Mouse (Mus musculus): ENCODE results near the gene Plvap. TPM values are rescaled to one million over a fixed set of nuclear protein-coding genes. Genes with fewer than 3 reads are reported as not detected.
"Not testable (repeated sequence)": the region's sequence is repeated elsewhere in the genome, so short reads cannot be mapped to it uniquely, and the experiment has no call there.

Plvap gene
- polyA plus RNA-seq, 1 experiment from 2014 or later: 45.2 TPM

DNA sequence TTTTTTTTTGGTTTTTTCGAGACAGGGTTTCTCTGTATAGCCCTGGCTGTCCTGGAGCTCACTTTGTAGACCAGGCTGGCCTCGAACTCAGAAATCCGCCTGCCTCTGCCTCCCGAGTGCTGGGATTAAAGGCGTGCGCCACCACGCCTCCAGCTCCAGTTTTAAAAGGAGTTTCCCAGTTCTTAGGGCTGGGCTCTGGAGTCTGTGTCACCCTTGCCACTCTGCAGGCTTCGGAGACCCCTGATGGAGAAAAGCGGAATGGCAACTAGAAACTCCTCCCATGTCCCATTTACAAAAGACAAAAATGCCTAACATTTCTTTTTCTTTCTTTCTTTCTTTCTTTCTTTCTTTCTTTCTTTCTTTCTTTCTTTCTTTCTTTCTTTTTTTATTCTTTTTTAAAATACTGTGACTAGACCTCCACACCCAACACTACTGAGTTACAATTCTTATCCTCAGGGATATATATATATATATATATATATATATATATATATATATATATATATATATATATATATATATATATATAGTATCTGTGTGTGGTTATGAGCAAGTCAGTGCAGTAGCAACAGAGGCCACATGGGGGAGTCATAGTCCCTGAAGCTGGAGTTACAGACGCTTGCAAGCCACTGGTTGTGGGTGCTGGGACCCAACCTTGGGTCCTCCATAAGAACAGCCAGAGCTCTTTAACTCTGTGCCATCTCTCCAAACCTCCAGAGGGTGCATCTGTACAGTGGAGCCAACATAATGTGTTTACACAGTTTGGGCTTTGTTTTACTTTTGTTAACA is 7.7 kb upstream of the Plvap start:
- H3K9me3 ChIP-seq (replicated peaks); H3K4me3 ChIP-seq; H3K36me3 ChIP-seq; H3K27ac ChIP-seq (replicated peaks): not testable (repeated sequence)
- WGBS: 46% methylated on average over 10 of the region's 10 CpGs
- Histone ChIP-seq H3K4me1 (peaks cover 27% of the 10 kb centered on the region), H3K27me3 (ENCODE audit: low read depth, poor library complexity, severe bottlenecking) (peaks cover 21% of the 10 kb centered on the region)
- DNase-seq (ENCODE audit: low spot score): peak; percentile 57

DNA sequence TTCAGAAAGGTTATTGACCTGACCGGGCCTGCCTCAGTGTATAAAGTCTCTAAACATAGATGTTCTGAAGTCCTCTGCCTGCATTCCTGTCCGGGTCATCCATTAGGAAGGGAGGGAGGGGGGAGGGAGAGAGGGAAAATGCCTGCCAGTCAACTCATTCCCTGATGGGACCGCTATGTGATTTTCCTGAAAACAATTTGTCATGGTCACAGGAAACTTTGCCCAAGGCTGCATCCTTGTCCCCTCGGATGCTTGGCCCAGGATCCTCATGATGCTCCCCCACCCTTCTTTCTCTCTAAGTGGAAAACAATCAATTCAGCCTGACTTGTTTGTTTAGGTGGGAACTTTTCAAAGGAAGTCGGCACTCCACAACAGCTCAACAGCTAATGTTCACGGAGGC is 5.2 kb upstream of the Plvap start:
- Histone ChIP-seq H3K27me3 (ENCODE audit: low read depth, poor library complexity, severe bottlenecking) (peaks cover 6% of the 10 kb centered on the region; the same call in 1 of the 2 replicates), H3K27ac (replicated peaks) (peak overlapping the region; percentile 38; the same call in 1 of the 2 replicates), H3K36me3 (no peaks in the 10 kb centered on the region), H3K4me1 (peaks cover 26% of the 10 kb centered on the region), H3K9me3 (replicated peaks) (no peaks in the 10 kb centered on the region), H3K4me3 (no peak overlapping the region)
- WGBS: 32% methylated on average over 6 of the region's 6 CpGs
- no peak for DNase-seq (ENCODE audit: low spot score)

DNA sequence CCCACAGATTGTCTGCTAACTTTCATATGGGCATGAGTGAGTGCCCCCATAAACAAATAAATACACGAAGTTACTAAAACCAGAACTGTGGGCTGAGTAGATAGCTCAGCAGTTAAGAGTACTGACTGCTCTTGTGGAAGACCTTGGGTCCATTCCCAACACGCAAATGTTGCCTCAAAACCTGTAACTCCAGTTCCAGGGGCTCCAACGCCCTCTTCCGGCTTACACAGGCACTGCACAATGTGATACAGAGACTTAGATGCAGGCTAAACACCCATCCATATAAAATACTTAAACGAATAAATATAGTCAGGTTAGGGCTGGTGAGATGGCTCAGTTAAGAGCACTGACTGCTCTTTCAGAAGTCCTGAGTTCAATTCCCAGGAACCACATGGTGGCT is 3.5 kb upstream of the Plvap start:
- H3K36me3 ChIP-seq: no peaks in the 10 kb centered on the region

DNA sequence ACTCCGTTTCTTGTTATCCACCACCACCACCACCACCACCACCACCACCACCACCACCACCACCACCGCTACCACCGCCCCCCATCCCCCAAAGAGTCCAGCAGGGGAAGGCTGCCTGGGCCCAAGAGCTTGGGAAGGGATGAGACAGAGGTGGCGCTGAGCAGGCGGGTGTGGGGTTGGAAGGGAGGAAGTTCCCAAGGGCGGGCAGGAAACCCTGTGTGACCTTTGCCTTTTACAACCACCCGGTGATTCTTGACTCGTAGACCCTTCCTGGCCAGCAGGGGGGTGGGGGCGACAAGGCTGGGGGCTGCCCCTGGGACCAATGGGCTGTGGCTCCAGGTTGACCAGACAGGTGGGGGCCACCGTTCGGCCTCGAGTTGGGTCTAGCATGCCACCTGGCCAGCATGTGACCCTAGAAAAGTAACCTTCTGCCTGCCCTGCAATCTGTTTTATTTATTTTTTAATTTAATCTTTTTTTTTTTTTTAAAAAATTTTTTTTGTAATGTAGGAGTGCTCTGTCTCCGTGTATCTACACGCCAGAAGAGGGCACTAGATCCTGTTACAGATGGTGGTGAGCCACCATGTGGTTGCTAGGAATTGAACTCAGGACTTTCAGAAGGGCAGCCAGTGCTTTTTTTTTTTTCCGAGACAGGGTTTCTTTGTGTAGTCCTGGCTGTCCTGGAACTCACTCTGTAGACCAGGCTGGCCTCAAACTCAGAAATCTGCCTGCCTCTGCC is 1.6 kb upstream of the Plvap start:
- no peak for DNase-seq (ENCODE audit: low spot score)
- 78% methylated on average over 15 of the region's 15 CpGs for WGBS
- no peak overlapping the region for H3K4me3 ChIP-seq
- H3K4me1 ChIP-seq: peaks cover 23% of the 10 kb centered on the region
- no peak overlapping the region for H3K27ac ChIP-seq (replicated peaks)
- no peaks in the 10 kb centered on the region for H3K36me3 ChIP-seq
- peaks cover 42% of the 10 kb centered on the region for H3K27me3 ChIP-seq (ENCODE audit: low read depth, poor library complexity, severe bottlenecking)
- no peaks in the 10 kb centered on the region for H3K9me3 ChIP-seq (replicated peaks)

More for the DNA sequence above, 3.5 kb upstream of the Plvap start:
- peaks cover 24% of the 10 kb centered on the region for H3K27me3 ChIP-seq (ENCODE audit: low read depth, poor library complexity, severe bottlenecking)
- no peak overlapping the region for H3K4me3 ChIP-seq
- no peaks in the 10 kb centered on the region for H3K9me3 ChIP-seq (replicated peaks)
- DNase-seq (ENCODE audit: low spot score): no peak
- 71% methylated on average over 5 of the region's 5 CpGs for WGBS
- peaks cover 20% of the 10 kb centered on the region for H3K4me1 ChIP-seq
- H3K27ac ChIP-seq (replicated peaks): no peak overlapping the region

DNA sequence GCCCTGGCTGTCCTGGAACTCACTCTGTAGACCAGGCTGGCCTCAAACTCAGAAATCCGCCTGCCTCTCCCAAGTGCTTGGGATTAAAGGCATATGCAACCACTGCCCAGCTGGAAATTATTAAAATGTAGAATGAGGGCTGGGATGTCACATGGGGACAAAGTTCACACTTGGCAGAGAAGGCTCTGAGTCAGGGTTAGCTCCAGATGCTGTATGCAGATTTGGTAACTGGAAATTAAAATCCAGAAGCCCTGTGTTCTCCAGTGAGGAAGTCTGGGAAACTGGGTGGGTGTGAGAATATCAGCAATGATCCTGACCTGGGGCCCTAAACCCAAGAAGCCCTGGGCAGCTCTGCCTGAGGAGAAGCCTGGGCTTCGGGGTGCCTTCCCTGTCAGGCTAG is 2.2 kb downstream of the Plvap start:
- WGBS: 71% methylated on average over 2 of the region's 2 CpGs

DNA sequence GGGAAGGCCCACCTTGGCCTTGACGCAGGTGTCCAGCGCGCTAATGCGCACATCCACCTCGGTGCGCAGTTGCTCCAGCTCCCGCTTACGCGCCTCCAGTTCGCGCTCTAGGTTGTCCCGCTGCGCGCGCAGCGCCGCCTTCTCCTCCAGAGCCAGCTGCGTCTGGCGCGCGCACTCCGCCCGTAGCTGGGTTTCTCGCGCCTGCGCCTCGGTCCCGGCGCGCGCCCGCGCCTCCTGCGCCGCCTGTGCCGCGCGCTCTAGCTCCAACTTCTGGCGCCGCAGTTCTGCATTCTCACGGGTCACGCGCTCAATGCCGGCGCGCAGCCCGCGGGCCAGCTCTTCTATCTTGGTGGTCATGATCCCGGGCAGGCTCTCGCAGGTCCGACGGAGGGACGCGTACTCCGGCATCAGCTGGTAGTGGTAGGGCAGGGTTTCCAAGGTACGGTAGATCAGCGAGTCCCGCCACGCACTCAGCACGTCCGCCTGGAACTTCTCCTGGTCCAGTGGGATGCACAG is 3.9 kb downstream of the Plvap start:
- peaks cover 27% of the 10 kb centered on the region for H3K4me1 ChIP-seq
- H3K9me3 ChIP-seq (replicated peaks): no peaks in the 10 kb centered on the region
- H3K36me3 ChIP-seq: no peaks in the 10 kb centered on the region
- H3K4me3 ChIP-seq: peak overlapping the region; percentile 56
- H3K27ac ChIP-seq (replicated peaks): no peak overlapping the region
- WGBS: under 1% methylated on average over 61 of the region's 61 CpGs
- H3K27me3 ChIP-seq (ENCODE audit: low read depth, poor library complexity, severe bottlenecking): peaks cover 77% of the 10 kb centered on the region
- peak; percentile 83 for DNase-seq (ENCODE audit: low spot score)

More for the DNA sequence above, 2.2 kb downstream of the Plvap start:
- Histone ChIP-seq H3K9me3 (replicated peaks) (no peaks in the 10 kb centered on the region), H3K27me3 (ENCODE audit: low read depth, poor library complexity, severe bottlenecking) (peaks cover 80% of the 10 kb centered on the region), H3K4me3 (no peak overlapping the region), H3K27ac (replicated peaks) (no peak overlapping the region), H3K4me1 (peaks cover 23% of the 10 kb centered on the region), H3K36me3 (no peaks in the 10 kb centered on the region)
- DNase-seq (ENCODE audit: low spot score): no peak

DNA sequence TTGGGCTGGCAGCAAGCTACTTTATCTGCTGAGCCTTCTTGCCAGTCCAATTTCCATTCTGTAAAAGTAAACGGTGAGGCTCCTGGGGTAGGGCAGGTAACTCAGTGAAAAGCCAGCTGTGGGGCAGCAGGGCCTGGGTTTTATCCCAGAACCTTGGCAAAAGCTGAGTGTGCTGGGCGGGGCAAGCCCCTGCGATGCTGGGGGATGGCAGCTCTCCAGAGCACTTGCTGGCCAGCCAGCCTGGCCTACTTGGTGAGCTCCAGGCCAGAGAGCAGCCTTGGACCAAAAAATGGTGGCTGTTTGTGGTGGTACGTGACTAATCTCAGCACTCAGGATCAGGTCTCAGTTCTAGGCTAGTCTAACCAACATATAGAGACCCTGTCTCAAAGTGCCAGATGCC is 5.6 kb downstream of the Plvap start:
- 85% methylated on average over 4 of the region's 4 CpGs for WGBS

DNA sequence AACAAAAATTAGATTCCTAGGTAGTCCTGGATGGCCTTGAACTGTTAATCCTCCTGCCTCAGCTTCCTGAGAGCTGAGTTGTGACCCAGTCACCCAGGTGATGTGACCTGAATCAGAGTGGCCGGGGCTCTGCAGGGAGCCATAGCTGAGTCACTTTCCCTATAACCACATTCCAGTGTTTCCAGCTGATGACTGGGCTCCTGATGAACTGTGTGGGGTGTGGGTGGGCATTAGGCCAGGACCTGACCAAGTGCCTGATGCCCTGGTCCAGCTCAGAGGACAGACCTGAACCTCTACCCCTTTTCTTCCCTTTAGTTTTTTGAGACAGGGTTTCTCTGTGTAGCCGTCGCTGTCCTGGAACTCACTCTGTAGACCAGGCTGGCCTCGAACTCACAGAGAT is 6.2 kb downstream of the Plvap start:
- no peaks in the 10 kb centered on the region for H3K36me3 ChIP-seq
- no peaks in the 10 kb centered on the region for H3K9me3 ChIP-seq (replicated peaks)
- WGBS: 94% methylated on average over 4 of the region's 4 CpGs
- no peak overlapping the region for H3K4me3 ChIP-seq
- H3K27me3 ChIP-seq (ENCODE audit: low read depth, poor library complexity, severe bottlenecking): peaks cover 60% of the 10 kb centered on the region
- H3K4me1 ChIP-seq: peaks cover 27% of the 10 kb centered on the region
- no peak overlapping the region for H3K27ac ChIP-seq (replicated peaks)
- DNase-seq (ENCODE audit: low spot score): no peak

More for the DNA sequence above, 5.6 kb downstream of the Plvap start:
- no peak overlapping the region for H3K27ac ChIP-seq (replicated peaks)
- H3K9me3 ChIP-seq (replicated peaks): no peaks in the 10 kb centered on the region
- no peak for DNase-seq (ENCODE audit: low spot score)
- peaks cover 67% of the 10 kb centered on the region for H3K27me3 ChIP-seq (ENCODE audit: low read depth, poor library complexity, severe bottlenecking)
- no peak overlapping the region for H3K4me3 ChIP-seq
- H3K36me3 ChIP-seq: no peaks in the 10 kb centered on the region
- H3K4me1 ChIP-seq: peaks cover 27% of the 10 kb centered on the region

DNA sequence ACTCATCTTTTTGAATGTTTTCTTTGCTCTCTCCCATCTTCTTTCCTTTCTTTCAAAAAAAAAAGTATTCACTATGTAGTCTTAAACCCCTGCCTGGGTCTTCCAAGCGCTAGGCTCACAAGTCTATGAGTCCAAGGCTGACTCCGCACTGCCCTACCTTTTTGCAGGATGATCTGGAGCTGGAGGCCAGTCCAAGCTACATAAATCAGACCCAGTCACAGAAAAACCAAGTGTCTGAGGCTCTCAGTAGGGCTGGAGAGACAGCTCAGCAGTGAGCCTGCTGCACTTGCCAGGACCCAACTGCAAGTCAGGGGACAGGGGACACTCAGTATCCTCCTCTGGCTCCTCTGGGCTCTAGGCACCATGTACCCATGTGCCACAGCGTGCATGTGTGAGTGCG is 7.2 kb downstream of the Plvap start:
- no peak for DNase-seq (ENCODE audit: low spot score)
- 90% methylated on average over 4 of the region's 4 CpGs for WGBS
- Histone ChIP-seq H3K9me3 (replicated peaks) (no peaks in the 10 kb centered on the region), H3K4me3 (no peak overlapping the region), H3K27me3 (ENCODE audit: low read depth, poor library complexity, severe bottlenecking) (peaks cover 51% of the 10 kb centered on the region), H3K36me3 (no peaks in the 10 kb centered on the region), H3K27ac (replicated peaks) (no peak overlapping the region), H3K4me1 (peaks cover 24% of the 10 kb centered on the region)

DNA sequence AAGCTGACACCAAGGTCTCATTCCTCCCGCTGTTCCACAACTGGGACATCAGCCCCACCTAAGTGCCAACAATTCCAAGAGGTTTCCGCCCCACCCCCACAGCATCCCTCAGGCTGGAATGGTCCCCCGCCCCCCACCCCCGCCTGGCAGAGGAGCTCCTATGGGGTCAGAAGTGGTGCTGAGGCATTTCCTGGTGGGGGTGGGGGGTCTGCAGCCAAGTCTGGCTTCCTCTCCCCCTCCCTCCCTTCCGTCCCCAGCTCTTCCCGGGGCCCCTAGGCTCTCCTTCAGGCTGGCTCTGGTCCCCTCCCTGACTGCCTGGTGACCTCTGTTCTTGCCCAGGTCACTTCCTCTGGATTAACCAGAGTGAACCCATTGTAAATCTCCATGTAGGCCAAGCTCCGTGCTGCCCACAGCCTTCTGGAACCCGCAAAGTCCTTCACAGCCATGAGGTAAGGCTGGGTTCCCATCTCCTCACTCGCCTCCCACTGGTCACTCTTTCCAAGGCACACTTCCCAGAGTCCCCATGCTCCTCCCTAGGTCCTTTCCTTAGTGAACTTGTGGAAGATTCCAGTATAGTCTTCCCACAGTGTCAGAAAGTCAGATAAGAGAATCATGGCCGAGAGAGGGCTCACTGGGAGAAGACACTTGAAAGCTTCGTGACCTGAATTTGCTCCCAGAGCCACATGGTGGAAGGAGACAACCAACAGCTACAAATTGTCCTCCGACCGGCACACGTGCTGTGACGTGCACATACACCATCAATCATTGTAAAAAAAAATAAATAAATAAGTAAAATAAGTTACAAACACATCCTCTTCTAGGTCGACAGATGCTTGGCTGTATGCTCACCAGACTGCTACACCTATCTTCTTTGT is 12.5 kb downstream of the Plvap start:
- WGBS: 44% methylated on average over 16 of the region's 16 CpGs
- Histone ChIP-seq H3K36me3 (peaks cover 12% of the 10 kb centered on the region), H3K9me3 (replicated peaks) (no peaks in the 10 kb centered on the region), H3K27ac (replicated peaks) (peak overlapping the region; percentile 50; the same call in 1 of the 2 replicates), H3K27me3 (ENCODE audit: low read depth, poor library complexity, severe bottlenecking) (no peaks in the 10 kb centered on the region; the same call in 1 of the 2 replicates), H3K4me1 (peaks cover 30% of the 10 kb centered on the region), H3K4me3 (no peak overlapping the region)
- DNase-seq (ENCODE audit: low spot score): no peak

DNA sequence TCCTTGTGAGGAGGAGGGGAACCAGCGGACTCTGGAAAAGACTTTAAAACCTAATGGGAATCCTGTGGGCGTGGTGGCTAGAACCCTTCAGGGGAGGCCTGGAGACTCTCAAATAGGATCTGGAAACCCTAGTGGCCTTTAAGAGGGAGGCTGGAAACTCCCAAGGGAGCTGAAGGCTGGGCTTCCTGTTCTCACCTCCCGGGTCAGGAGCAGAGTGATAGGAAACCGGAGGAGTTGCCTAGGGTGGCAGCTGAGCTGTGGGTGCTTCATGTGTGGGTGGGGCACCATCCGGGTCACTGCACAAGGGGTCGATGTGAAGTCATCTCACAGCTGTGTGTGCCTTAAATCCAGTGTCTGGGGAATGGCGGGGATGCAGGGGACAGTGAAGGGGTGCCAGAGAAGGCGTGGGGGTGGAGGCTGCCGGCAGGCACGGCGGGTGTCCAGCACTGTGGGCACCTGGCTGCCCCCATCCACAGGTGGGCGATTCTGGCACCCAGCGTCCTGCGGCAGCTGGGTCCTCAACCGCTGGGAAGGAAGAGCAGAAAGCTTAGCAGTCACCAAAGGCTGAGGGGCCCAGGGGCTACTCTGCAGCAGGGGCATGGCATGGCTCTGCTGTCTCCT is 13.6 kb downstream of the Plvap start:
- no peak for DNase-seq (ENCODE audit: low spot score)
- peaks cover 21% of the 10 kb centered on the region for H3K36me3 ChIP-seq
- 20% methylated on average over 15 of the region's 15 CpGs for WGBS
- no peaks in the 10 kb centered on the region; the same call in 1 of the 2 replicates for H3K27me3 ChIP-seq (ENCODE audit: low read depth, poor library complexity, severe bottlenecking)
- peak overlapping the region; percentile 21; the same call in 1 of the 2 replicates for H3K4me3 ChIP-seq
- H3K27ac ChIP-seq (replicated peaks): peak overlapping the region; percentile 50
- no peaks in the 10 kb centered on the region for H3K9me3 ChIP-seq (replicated peaks)
- H3K4me1 ChIP-seq: peaks cover 27% of the 10 kb centered on the region
